Mouse (Mus musculus): ENCODE results near the gene Gja8. TPM values are rescaled to one million over a fixed set of nuclear protein-coding genes. Genes with fewer than 3 reads are reported as not detected.

The Gja8 gene
- polyA plus RNA-seq, 1 experiment from 2014 or later, result 0.16 TPM

DNA sequence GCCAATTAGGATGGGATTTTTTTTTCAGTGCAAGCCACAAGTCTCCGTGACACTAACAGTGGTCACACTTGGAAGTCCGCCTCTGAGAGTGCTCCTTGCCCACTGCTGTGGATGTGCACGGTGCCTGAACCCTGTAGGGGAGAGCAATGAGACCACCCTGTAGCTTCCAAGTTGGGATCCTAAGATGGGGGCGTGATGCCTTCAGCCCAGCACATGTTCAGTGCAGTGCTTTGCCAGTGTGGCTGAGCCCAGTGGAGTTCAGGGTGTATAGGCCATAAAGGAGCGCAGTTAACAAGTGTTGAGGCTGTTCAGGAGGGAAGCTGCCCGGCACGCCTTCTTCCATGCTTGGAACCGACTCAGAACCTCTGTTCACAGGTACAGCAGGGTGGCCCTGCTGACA, 57.3 kb downstream of the Gja8 start:
- H3K27me3 ChIP-seq (ENCODE audit: control insufficient read depth, insufficient read depth, low read length), result no peaks in the 10 kb centered on the region
- ATAC-seq (ENCODE audit: low FRiP score, low TSS enrichment), result no peak
- H3K4me2 ChIP-seq (replicated peaks; ENCODE audit: low read depth, low read length), result no peak overlapping the region
- no peaks in the 10 kb centered on the region for H3K4me1 ChIP-seq (ENCODE audit: control insufficient read depth, insufficient read depth, low read length)
- no peak overlapping the region for H3K9ac ChIP-seq (ENCODE audit: low read depth, low read length)
- no peak overlapping the region for H3K4me3 ChIP-seq (ENCODE audit: low read length)
- H3K36me3 ChIP-seq (ENCODE audit: control insufficient read depth, insufficient read depth, low read length), result peaks cover 55% of the 10 kb centered on the region
- H3K9me3 ChIP-seq (ENCODE audit: control insufficient read depth, low read length), result no peaks in the 10 kb centered on the region
- H3K27ac ChIP-seq (ENCODE audit: low read depth, low read length), result no peak overlapping the region
- 94% methylated on average over 8 of the region's 8 CpGs for WGBS

DNA sequence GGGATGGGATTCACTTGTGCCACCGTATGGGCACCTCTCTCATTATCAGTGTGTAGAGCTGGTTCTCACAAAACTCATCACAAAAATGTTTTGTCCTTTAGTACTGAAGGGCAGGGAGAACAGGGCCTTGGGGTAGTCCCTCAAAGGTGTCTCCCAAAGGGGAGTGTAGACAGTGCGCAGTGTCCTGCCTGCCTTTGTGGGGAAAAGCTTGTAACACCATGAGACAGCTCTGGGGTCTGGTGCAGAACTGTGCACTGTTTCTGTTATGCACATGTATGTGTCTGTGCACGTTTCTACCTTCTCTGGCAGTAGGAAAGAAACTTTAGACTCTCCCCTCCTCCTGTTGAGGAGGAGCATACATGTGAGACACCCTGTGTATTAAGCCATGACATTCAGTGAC, 58.0 kb downstream of the Gja8 start:
- Histone ChIP-seq H3K36me3 (ENCODE audit: control insufficient read depth, insufficient read depth, low read length) (peaks cover 49% of the 10 kb centered on the region), H3K9me3 (ENCODE audit: control insufficient read depth, low read length) (no peaks in the 10 kb centered on the region), H3K4me1 (ENCODE audit: control insufficient read depth, insufficient read depth, low read length) (no peaks in the 10 kb centered on the region), H3K9ac (ENCODE audit: low read depth, low read length) (no peak overlapping the region), H3K4me3 (ENCODE audit: low read length) (no peak overlapping the region), H3K4me2 (replicated peaks; ENCODE audit: low read depth, low read length) (no peak overlapping the region), H3K27ac (ENCODE audit: low read depth, low read length) (no peak overlapping the region), H3K27me3 (ENCODE audit: control insufficient read depth, insufficient read depth, low read length) (no peaks in the 10 kb centered on the region)
- ATAC-seq (ENCODE audit: low FRiP score, low TSS enrichment), result no peak
- 95% methylated on average over 3 of the region's 3 CpGs for WGBS

Other genes starting within 250 kb of the Gja8 start
- gene Pias3, start 229.6 kb downstream of the Gja8 start, polyA plus RNA-seq (2014; fragmentation: Nextera tagmentation; extraction: Ambion mirVana), result 36.5 and 55.7 TPM in 2 replicates
- gene Nudt17, start 217.5 kb downstream of the Gja8 start, polyA plus RNA-seq (2014; fragmentation: Nextera tagmentation; extraction: Ambion mirVana), result 10.4 and 10.8 TPM in 2 replicates
- 30.3 and 38.5 TPM in 2 replicates for gene Polr3c, start 198.4 kb downstream of the Gja8 start, polyA plus RNA-seq (2014; fragmentation: Nextera tagmentation; extraction: Ambion mirVana)
- gene Rnf115, start 198.4 kb downstream of the Gja8 start, polyA plus RNA-seq (2014; fragmentation: Nextera tagmentation; extraction: Ambion mirVana), result 49.6 and 72.1 TPM in 2 replicates
- gene Pdzk1, start 96.7 kb downstream of the Gja8 start, polyA plus RNA-seq (2014; fragmentation: Nextera tagmentation; extraction: Ambion mirVana), result 36.0 and 63.3 TPM in 2 replicates
- gene Cd160, start 96.7 kb downstream of the Gja8 start, polyA plus RNA-seq (2014; fragmentation: Nextera tagmentation; extraction: Ambion mirVana), result 0.08 and 0.17 TPM in 2 replicates
- gene Gja5, start 21.3 kb downstream of the Gja8 start, polyA plus RNA-seq (2014; fragmentation: Nextera tagmentation; extraction: Ambion mirVana), result 5.6 TPM in 2 replicates
- gene Gpr89, start 20.7 kb downstream of the Gja8 start, polyA plus RNA-seq (2014; fragmentation: Nextera tagmentation; extraction: Ambion mirVana), result 47.3 and 50.9 TPM in 2 replicates
- gene Acp6, start 232.8 kb upstream of the Gja8 start, polyA plus RNA-seq (2014; fragmentation: Nextera tagmentation; extraction: Ambion mirVana), result 33.1 and 42.1 TPM in 2 replicates

Data from kidney, embryonic 14.5 days (tissue).